Mouse (Mus musculus) lung, adult 2 months (tissue): ENCODE results near the gene Tpst1.
"Not testable (repeated sequence)": the region's sequence is repeated elsewhere in the genome, so short reads cannot be mapped to it uniquely, and the experiment has no call there.

Experiments used
- CTCF ChIP-seq: fragments of 200-500 bp; IDR thresholded peaks from 2 replicates; pipeline ENCODE4 v1.5.1; 2011; ENCODE audit warnings: mild to moderate bottlenecking, low read length, control low read depth; ENCODE audit not compliant: insufficient read depth
- POLR2A ChIP-seq: fragments of 200-500 bp; IDR thresholded peaks from 2 replicates; pipeline ENCODE4 v1.6.1; 2011; ENCODE audit warnings: low read depth, mild to moderate bottlenecking, control low read depth, low read length, borderline replicate concordance; ENCODE audit errors: extremely low read depth

GRCm38 (mm10) chr5:130036300-130036699, 36.8 kb upstream of the Tpst1 start:
- not testable (repeated sequence) for TF ChIP-seq CTCF, POLR2A
